Mouse (Mus musculus) intestine, postnatal 0 days (tissue): ENCODE data around the gene Slc19a2. TPM values are rescaled to one million over a fixed set of nuclear protein-coding genes. Genes with fewer than 3 reads are reported as not detected.

Source experiments
- ATAC-seq: fragments of 200-750 bp; cut with Nextera tagmentation; 2 replicates; pipeline ENCODE4 v1.8.0; 2017; ENCODE audit warnings: mild to moderate bottlenecking, moderate TSS enrichment, moderate library complexity
- H3K27ac ChIP-seq: fragments of 300-500 bp; sonication (generic); 2 replicates; pipeline ENCODE4 v1.5.1; 2014; ENCODE audit warnings: mild to moderate bottlenecking, low read depth, low read length, moderate library complexity
- H3K27me3 ChIP-seq: fragments of 300-500 bp; sonication (generic); replicated peaks from 2 replicates; pipeline ENCODE4 v1.6.1; 2014; ENCODE audit warnings: low read length, mixed read lengths; ENCODE audit not compliant: control insufficient read depth, insufficient read depth
- H3K36me3 ChIP-seq: fragments of 300-500 bp; sonication (generic); 2 replicates; pipeline ENCODE4 v1.6.1; 2014; ENCODE audit warnings: mild to moderate bottlenecking, moderate library complexity; ENCODE audit not compliant: control insufficient read depth, insufficient read depth
- H3K4me1 ChIP-seq: fragments of 300-500 bp; sonication (generic); replicated peaks from 2 replicates; pipeline ENCODE4 v1.6.1; 2014; ENCODE audit warnings: antibody characterized with exemption, low read length, mixed read lengths; ENCODE audit not compliant: control insufficient read depth, insufficient read depth
- H3K4me2 ChIP-seq: fragments of 300-500 bp; sonication (generic); replicated peaks from 2 replicates; pipeline ENCODE4 v1.6.1; 2014; ENCODE audit warnings: low read depth, mild to moderate bottlenecking, moderate library complexity
- H3K4me3 ChIP-seq: fragments of 300-500 bp; sonication (generic); 2 replicates; pipeline ENCODE4 v1.5.1; 2014; ENCODE audit warnings: low read depth, low read length
- H3K9ac ChIP-seq: fragments of 300-500 bp; sonication (generic); 2 replicates; pipeline ENCODE4 v1.6.1; 2014; ENCODE audit warnings: mild to moderate bottlenecking, low read depth, low read length
- H3K9me3 ChIP-seq: fragments of 300-500 bp; sonication (generic); 2 replicates; pipeline ENCODE4 v1.6.1; 2016; ENCODE audit warnings: mixed run types; ENCODE audit not compliant: control insufficient read depth
- CTCF ChIP-seq: sonication (generic); IDR thresholded peaks from 2 replicates; pipeline ENCODE4 v1.5.1; 2016; ENCODE audit warnings: low read depth, mild to moderate bottlenecking, control low read depth, antibody characterized with exemption, moderate library complexity
- WGBS: fragments of 180-500 bp; shearing (Covaris S2); extraction: QIAGEN DNeasy Blood & Tissue Kit; methylation state at CpG from one replicate; pipeline ENCODE4 v1.1.7; 2014; 5-methylcytosine and 5-hydroxymethylcytosine counted together
- polyA plus RNA-seq: library from polyadenylated mRNA; unstranded; fragments of >200 nt; fragmentation: Nextera tagmentation; extraction: Ambion mirVana; gene quantifications from 2 replicates; pipeline ENCODE4 v1.2.1, GENCODE M21; 2015

The Slc19a2 gene
- polyA plus RNA-seq, 1 experiment from 2014 or later: 5.0 TPM

DNA sequence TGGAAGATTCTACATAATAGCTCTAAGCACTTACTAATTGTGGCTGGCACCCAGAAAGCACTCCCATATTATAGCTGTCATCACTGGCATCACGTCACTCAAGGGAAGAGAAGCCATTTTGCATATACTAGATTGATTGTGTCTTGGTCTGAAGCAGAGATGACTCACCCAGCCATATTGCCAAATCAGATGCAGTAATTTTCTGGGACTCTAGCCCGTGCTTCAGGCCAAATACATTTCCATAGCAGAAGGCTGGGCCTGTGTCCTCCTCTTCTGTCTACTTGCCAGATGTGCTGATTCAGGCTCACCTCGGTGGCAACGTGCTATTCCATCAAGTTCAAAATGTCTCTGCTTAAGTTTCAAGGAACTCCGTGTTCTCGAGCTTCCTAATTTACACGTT, 12.7 kb downstream of the Slc19a2 start:
- no peak overlapping the region for H3K27ac ChIP-seq
- H3K4me3 ChIP-seq: no peak overlapping the region
- H3K4me1 ChIP-seq: no peaks in the 10 kb centered on the region; the same call in 1 of the 2 replicates
- no peaks in the 10 kb centered on the region for H3K27me3 ChIP-seq
- WGBS: 77% methylated on average over 7 of the region's 7 CpGs
- peaks cover 34% of the 10 kb centered on the region for H3K36me3 ChIP-seq
- ATAC-seq: no peak
- no peak for TF ChIP-seq CTCF
- H3K4me2 ChIP-seq: no peak overlapping the region
- no peaks in the 10 kb centered on the region for H3K9me3 ChIP-seq
- no peak overlapping the region for H3K9ac ChIP-seq

DNA sequence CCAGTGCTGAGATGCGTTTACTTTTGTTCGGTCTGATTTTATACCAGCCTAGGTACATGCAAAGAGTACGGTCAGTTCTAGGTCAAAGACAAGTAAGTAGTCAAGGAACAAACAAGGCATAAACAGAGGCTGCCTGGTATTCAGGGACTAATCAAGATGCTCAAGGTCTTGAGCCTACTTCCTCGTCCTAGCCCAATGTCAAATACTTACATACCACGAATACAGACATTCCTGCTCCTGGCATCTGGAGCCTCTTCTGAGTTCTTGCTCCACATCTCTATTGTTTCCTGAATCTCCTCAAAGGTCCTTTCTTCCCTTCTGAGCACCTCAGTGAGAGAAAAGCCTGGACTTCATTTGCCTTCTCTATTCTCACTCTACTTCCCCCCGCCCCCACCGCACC, 22.1 kb downstream of the Slc19a2 start:
- H3K4me2 ChIP-seq: no peak overlapping the region
- TF ChIP-seq CTCF: no peak

DNA sequence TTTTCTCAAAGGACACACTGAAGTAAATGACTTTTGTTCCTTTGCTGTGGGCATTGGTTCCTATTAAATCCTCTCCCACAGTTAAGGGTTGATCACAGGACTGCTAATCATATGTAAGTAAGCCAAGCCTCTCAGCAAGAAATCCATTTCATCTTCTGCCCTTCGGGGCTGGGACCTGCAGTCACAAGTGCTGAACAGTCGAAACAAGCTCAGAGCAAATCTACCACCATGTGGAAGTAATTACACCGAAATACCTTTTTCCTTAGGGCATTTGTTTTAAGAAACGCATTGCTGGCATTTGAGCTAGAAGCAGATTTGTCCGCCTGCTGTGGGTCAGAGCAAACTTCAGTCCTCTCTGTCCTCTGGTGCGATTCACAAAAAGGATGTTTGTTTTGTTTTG, 24.8 kb downstream of the Slc19a2 start:
- Histone ChIP-seq H3K27me3 (no peaks in the 10 kb centered on the region), H3K36me3 (no peaks in the 10 kb centered on the region), H3K27ac (no peak overlapping the region), H3K9ac (no peak overlapping the region), H3K4me2 (no peak overlapping the region), H3K4me3 (no peak overlapping the region), H3K4me1 (no peaks in the 10 kb centered on the region), H3K9me3 (no peaks in the 10 kb centered on the region)
- TF ChIP-seq CTCF: no peak
- 79% methylated on average over 6 of the region's 6 CpGs for WGBS
- ATAC-seq: no peak

More for the DNA sequence above, 22.1 kb downstream of the Slc19a2 start:
- 87% methylated on average over 7 of the region's 7 CpGs for WGBS
- no peaks in the 10 kb centered on the region for H3K9me3 ChIP-seq
- H3K4me1 ChIP-seq: no peaks in the 10 kb centered on the region
- H3K36me3 ChIP-seq: no peaks in the 10 kb centered on the region
- no peak overlapping the region for H3K27ac ChIP-seq
- H3K27me3 ChIP-seq: no peaks in the 10 kb centered on the region
- no peak for ATAC-seq
- H3K4me3 ChIP-seq: no peak overlapping the region
- H3K9ac ChIP-seq: no peak overlapping the region

DNA sequence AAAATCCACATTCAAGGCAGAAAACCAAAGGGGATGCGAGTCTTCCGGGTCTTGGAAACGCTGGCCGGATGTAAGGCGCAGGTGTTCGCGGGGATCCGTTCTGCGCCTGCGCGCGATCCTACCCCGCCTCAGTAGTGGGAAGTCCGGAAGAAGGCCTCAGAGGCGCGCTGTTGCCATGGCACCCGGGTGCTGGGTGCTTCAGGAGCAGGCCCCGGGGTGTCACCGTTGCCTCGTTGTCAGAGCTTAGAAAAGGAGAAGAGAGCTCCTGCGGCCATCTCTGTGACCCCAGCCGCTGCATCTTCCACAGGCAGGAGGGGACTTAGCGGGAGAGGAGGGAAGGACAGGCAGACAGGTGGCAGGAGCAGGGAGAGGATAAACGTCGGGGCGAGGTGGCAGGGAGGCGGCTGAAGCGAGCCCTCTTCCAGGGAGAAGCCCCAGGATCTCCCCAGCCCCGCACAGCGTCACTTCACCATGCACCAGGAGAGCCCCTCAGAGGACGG, 26.7 kb downstream of the Slc19a2 start, which contains the start of gene Ccdc181:
Ccdc181 (plus strand) TSS at position 131 of the 500 bp plus-strand sequence.
- no peaks in the 10 kb centered on the region for H3K36me3 ChIP-seq
- H3K9me3 ChIP-seq: no peaks in the 10 kb centered on the region
- H3K27me3 ChIP-seq: no peaks in the 10 kb centered on the region
- H3K9ac ChIP-seq: peak within 1 kb of the TSS; percentile 45
- no peaks in the 10 kb centered on the region for H3K4me1 ChIP-seq
- WGBS: under 1% methylated on average over 31 of the region's 31 CpGs
- H3K4me3 ChIP-seq: peak within 1 kb of the TSS; percentile 54
- no peak within 1 kb of the TSS for H3K27ac ChIP-seq
- peak; percentile 99 for ATAC-seq
- TF ChIP-seq CTCF: peak; percentile 20; the same call in 1 of the 2 replicates
- H3K4me2 ChIP-seq: peak within 1 kb of the TSS; percentile 80

DNA sequence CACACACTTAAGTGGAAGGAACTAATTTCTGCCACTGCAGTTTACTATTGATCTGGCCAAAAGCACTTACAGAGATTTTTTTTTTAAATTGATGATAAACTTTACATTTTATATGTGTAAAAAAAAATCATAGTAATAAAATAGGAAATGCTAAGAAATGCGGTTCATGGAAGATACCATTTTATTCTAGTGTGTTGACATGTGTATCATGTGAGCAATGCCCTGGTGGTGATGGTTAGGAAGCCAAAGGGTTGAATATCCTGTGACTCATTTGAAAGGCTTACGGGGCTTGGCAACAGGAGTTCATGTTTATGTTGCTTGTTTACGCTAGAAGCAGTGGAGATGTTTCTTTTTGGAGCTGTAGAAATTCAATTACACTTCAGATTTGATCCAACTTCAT, 27.7 kb downstream of the Slc19a2 start:
- TF ChIP-seq CTCF: no peak
- WGBS: 84% methylated on average over 3 of the region's 3 CpGs
- H3K27ac ChIP-seq: no peak overlapping the region
- no peaks in the 10 kb centered on the region for H3K4me1 ChIP-seq
- H3K4me2 ChIP-seq: no peak overlapping the region
- ATAC-seq: no peak
- H3K4me3 ChIP-seq: no peak overlapping the region
- H3K9me3 ChIP-seq: no peaks in the 10 kb centered on the region
- no peaks in the 10 kb centered on the region for H3K36me3 ChIP-seq
- H3K27me3 ChIP-seq: no peaks in the 10 kb centered on the region
- no peak overlapping the region for H3K9ac ChIP-seq

DNA sequence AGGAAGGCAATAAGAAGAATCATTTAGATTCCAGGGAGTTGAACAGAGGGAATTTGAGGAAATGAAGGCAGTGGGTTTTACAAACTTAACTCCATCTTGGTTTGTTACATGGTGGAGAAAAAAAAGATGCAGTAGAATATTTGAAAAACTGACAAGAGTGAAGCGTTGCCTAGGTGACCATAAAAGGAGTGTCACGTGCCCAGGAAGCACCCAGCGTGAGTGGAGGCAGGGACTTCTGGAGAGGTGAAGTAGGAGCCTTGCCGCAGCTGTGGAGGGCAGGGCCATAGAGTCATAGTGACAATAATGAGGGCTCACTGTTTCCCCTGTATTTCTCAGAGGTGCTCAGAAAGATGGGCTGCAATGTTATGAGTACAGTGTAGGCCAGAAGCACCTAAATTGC, 30.5 kb downstream of the Slc19a2 start:
- no peak for ATAC-seq
- no peak overlapping the region for H3K9ac ChIP-seq
- no peaks in the 10 kb centered on the region for H3K27me3 ChIP-seq
- no peaks in the 10 kb centered on the region for H3K9me3 ChIP-seq
- no peak overlapping the region for H3K4me2 ChIP-seq
- no peak for TF ChIP-seq CTCF
- H3K27ac ChIP-seq: no peak overlapping the region
- no peaks in the 10 kb centered on the region for H3K4me1 ChIP-seq
- no peak overlapping the region for H3K4me3 ChIP-seq
- WGBS: 70% methylated on average over 4 of the region's 4 CpGs
- H3K36me3 ChIP-seq: no peaks in the 10 kb centered on the region

DNA sequence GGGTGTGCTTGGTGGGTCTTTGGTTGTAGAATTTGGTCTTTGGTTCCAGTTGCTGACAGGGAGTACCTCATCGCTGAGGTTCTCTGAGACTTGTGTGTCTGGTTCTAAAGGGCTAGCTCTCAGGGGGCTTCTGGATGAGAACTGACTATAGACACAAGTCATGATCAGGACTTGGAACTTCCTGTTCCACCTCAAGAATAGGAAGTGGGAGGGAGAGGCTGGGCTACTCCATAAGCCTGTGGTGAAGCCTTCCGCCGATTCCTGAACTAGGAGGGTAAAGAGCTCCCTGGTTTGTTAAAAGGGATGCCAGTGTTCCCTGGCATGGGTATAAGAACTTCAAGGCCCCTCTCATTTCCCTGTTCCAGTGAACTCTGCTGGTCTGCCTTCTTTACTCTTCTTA, 35.2 kb downstream of the Slc19a2 start:
- no peak overlapping the region for H3K4me2 ChIP-seq
- H3K27me3 ChIP-seq: no peaks in the 10 kb centered on the region
- ATAC-seq: no peak
- no peak overlapping the region for H3K4me3 ChIP-seq
- no peak overlapping the region for H3K27ac ChIP-seq
- TF ChIP-seq CTCF: no peak
- no peaks in the 10 kb centered on the region for H3K9me3 ChIP-seq
- no peaks in the 10 kb centered on the region for H3K4me1 ChIP-seq
- no peak overlapping the region for H3K9ac ChIP-seq
- WGBS: 98% methylated on average over 3 of the region's 3 CpGs
- no peaks in the 10 kb centered on the region; the same call in 1 of the 2 replicates for H3K36me3 ChIP-seq
